Mouse (Mus musculus) limb, embryonic 11.5 days (tissue): ENCODE data around the gene Pogk. TPM values are rescaled to one million over a fixed set of nuclear protein-coding genes. Genes with fewer than 3 reads are reported as not detected.
A peak's percentile ranks its signal among the peaks of the same experiment; 100 is the strongest.

Experiments used
- ATAC-seq: fragments of 200-750 bp; cut with Nextera tagmentation; 2 replicates; pipeline ENCODE4 v1.8.0; 2017; ENCODE audit warnings: low read depth; ENCODE audit not compliant: insufficient number of reproducible peaks, low FRiP score, low TSS enrichment
- DNase-seq: peaks from one replicate; pipeline ENCODE4 v3.0.0-alpha.2; 2015; ENCODE audit warnings: low spot score
- H3K27ac ChIP-seq: fragments of 300-500 bp; sonication (generic); replicated peaks from 2 replicates; pipeline ENCODE4 v1.5.1; 2014; ENCODE audit warnings: low read depth, mild to moderate bottlenecking, low read length
- H3K27me3 ChIP-seq: fragments of 300-500 bp; sonication (generic); 2 replicates; pipeline ENCODE4 v1.6.1; 2014; ENCODE audit warnings: mild to moderate bottlenecking, low read length, mixed read lengths; ENCODE audit not compliant: control insufficient read depth, insufficient read depth
- H3K36me3 ChIP-seq: fragments of 300-500 bp; sonication (generic); 2 replicates; pipeline ENCODE4 v1.6.1; 2014; ENCODE audit warnings: mild to moderate bottlenecking, low read length, moderate library complexity, mixed read lengths; ENCODE audit not compliant: control insufficient read depth, insufficient read depth
- H3K4me1 ChIP-seq: fragments of 300-500 bp; sonication (generic); 2 replicates; pipeline ENCODE4 v1.6.1; 2014; ENCODE audit warnings: low read length, mixed read lengths; ENCODE audit not compliant: control insufficient read depth, insufficient read depth
- H3K4me2 ChIP-seq: fragments of 300-500 bp; sonication (generic); 2 replicates; pipeline ENCODE4 v1.6.1; 2014; ENCODE audit warnings: low read depth, mild to moderate bottlenecking, moderate library complexity; ENCODE audit not compliant: severe bottlenecking
- H3K4me3 ChIP-seq: fragments of 300-500 bp; sonication (generic); 2 replicates; pipeline ENCODE4 v1.5.1; 2014; ENCODE audit warnings: low read depth, low read length
- H3K9ac ChIP-seq: fragments of 300-500 bp; sonication (generic); 2 replicates; pipeline ENCODE4 v1.6.1; 2014; ENCODE audit warnings: mild to moderate bottlenecking, low read length
- H3K9me3 ChIP-seq: fragments of 300-500 bp; sonication (generic); 2 replicates; pipeline ENCODE4 v1.6.1; 2016; ENCODE audit warnings: low read length; ENCODE audit not compliant: control insufficient read depth
- WGBS: fragments of 180-500 bp; shearing (Covaris S2); extraction: QIAGEN DNeasy Blood & Tissue Kit; methylation state at CpG from one replicate; pipeline ENCODE4 v1.1.7; 2014; 5-methylcytosine and 5-hydroxymethylcytosine counted together
- polyA plus RNA-seq: library from polyadenylated mRNA; unstranded; fragments of >200 nt; fragmentation: Nextera tagmentation; extraction: Ambion mirVana; gene quantifications from 2 replicates; pipeline ENCODE4 v1.2.1, GENCODE M21; 2014

The Pogk gene
- polyA plus RNA-seq, 1 experiment from 2014 or later, result 24.3 TPM

DNA sequence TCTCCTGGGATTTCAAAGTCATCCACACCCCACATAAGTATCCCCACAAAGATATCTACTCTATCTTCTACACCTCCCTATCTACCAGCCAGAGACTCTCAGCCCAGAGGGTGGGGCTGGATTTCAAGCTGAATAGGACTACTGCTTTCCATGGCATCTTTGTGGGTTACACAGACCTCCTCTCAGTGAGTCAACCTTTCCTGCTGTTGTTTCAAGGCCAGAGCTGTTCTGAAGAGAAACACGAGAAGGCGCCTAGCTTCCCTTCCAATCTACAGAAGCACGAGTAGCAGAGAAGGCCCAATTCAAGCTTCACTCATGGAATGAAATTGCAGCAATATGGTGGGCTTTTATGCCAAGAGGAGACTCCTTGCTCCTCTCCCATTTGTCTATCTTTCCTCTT lies 5.8 kb downstream of the Pogk start:
- Histone ChIP-seq H3K4me1 (peaks cover 10% of the 10 kb centered on the region), H3K9me3 (no peaks in the 10 kb centered on the region), H3K36me3 (peaks cover 17% of the 10 kb centered on the region; the same call in 1 of the 2 replicates), H3K27me3 (no peaks in the 10 kb centered on the region), H3K4me2 (no peak overlapping the region), H3K27ac (no peak overlapping the region), H3K9ac (no peak overlapping the region), H3K4me3 (no peak overlapping the region)
- ATAC-seq, result no peak
- WGBS, result 84% methylated on average over 3 of the region's 3 CpGs
- no peak for DNase-seq

- Histone ChIP-seq H3K36me3 (peaks cover 20% of the 10 kb centered on the region; the same call in 1 of the 2 replicates), H3K27me3 (no peaks in the 10 kb centered on the region), H3K4me3 (no peak overlapping the region), H3K9me3 (no peaks in the 10 kb centered on the region), H3K4me2 (no peak overlapping the region), H3K27ac (no peak overlapping the region), H3K9ac (no peak overlapping the region), H3K4me1 (peaks cover 5% of the 10 kb centered on the region)
- ATAC-seq, result no peak
- DNase-seq, result no peak
- WGBS, result 93% methylated on average over 4 of the region's 4 CpGs
Measured at GRCm38 (mm10) chr1:166402003-166402402, 7.7 kb downstream of the Pogk start.

DNA sequence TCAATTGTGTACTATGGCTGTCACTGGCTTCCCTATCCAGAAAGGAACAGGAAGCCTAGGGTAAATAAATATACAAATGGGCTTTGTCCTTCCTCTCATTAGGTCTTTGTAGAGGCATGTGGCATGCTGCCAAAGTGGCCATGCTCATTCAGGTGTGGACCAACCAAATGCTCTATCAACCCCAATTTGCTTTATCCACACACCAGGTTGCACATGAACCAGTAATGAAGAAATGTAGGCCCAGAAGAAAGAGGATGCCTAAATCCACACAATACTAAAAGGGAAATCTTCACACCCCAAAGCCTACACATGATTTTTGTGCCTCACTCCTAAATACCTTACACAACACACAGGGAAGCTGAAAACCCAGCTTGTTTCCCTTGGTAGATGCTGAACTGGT lies 8.2 kb downstream of the Pogk start:
- Histone ChIP-seq H3K4me3 (no peak overlapping the region), H3K4me1 (peaks cover 5% of the 10 kb centered on the region), H3K36me3 (peaks cover 18% of the 10 kb centered on the region; the same call in 1 of the 2 replicates), H3K27ac (no peak overlapping the region), H3K9me3 (no peaks in the 10 kb centered on the region), H3K27me3 (no peaks in the 10 kb centered on the region), H3K9ac (no peak overlapping the region), H3K4me2 (no peak overlapping the region)
- DNase-seq (no peak), ATAC-seq (no peak)

GRCm38 (mm10) chr1:166396381-166396780 lies 13.3 kb downstream of the Pogk start:
- Histone ChIP-seq H3K27me3 (no peaks in the 10 kb centered on the region), H3K4me2 (no peak overlapping the region), H3K4me3 (no peak overlapping the region), H3K27ac (no peak overlapping the region), H3K36me3 (peaks cover 23% of the 10 kb centered on the region), H3K9me3 (no peaks in the 10 kb centered on the region), H3K9ac (no peak overlapping the region), H3K4me1 (no peaks in the 10 kb centered on the region)
- ATAC-seq (no peak), DNase-seq (no peak)
- 96% methylated on average over 6 of the region's 6 CpGs for WGBS

GRCm38 (mm10) chr1:166395661-166396060 lies 14.0 kb downstream of the Pogk start:
- H3K9ac ChIP-seq, result no peak overlapping the region
- no peak overlapping the region for H3K4me3 ChIP-seq
- 91% methylated on average over 5 of the region's 5 CpGs for WGBS
- H3K27me3 ChIP-seq, result no peaks in the 10 kb centered on the region
- H3K9me3 ChIP-seq, result no peaks in the 10 kb centered on the region
- H3K27ac ChIP-seq, result no peak overlapping the region
- peaks cover 27% of the 10 kb centered on the region for H3K36me3 ChIP-seq
- H3K4me2 ChIP-seq, result no peak overlapping the region
- H3K4me1 ChIP-seq, result no peaks in the 10 kb centered on the region
- ATAC-seq, result no peak
- no peak for DNase-seq

DNA sequence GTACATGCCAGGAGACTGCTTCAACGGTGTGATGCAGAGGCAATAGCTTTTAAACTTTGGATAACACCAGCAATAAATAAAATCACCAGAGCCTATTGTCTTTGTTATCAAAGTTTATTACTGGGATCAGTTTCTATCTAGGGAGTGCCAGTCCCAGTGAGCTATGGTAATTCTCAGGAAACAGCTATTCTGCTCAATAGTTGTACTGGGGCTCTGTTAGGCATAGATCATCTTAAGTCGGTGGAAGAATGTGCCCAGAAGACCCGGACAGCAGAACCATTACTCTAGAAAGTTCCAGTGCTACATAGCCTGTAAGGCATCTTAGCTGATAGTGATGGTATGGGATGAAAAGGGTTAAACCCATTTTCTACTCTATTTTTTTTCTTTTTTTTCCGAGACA lies 14.9 kb downstream of the Pogk start:
- 81% methylated on average over 4 of the region's 4 CpGs for WGBS
- no peak overlapping the region for H3K27ac ChIP-seq
- no peaks in the 10 kb centered on the region for H3K9me3 ChIP-seq
- H3K4me3 ChIP-seq, result no peak overlapping the region
- ATAC-seq, result no peak
- peaks cover 31% of the 10 kb centered on the region for H3K36me3 ChIP-seq
- no peak overlapping the region for H3K4me2 ChIP-seq
- H3K27me3 ChIP-seq, result no peaks in the 10 kb centered on the region
- peak; percentile 13 for DNase-seq
- H3K9ac ChIP-seq, result no peak overlapping the region
- H3K4me1 ChIP-seq, result no peaks in the 10 kb centered on the region

DNA sequence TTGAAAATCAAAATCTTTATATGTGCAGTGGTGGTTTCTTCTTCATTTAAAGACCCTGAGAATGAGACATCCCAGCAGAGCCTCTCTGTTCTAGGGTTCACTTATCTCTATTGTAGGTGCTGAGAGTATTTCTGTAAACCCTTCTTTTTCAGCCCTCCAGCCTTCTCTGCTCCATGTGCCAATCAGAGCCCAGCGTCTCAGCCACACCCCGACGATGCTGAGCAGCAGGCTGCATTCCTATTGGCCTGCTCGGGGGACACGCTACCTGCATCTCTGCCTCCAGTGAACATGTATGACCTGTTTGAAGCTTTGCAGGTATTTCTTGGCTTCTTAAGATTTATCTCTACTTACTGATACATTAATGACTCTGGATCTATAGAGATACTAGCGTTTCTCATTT lies 18.0 kb downstream of the Pogk start:
- H3K4me2 ChIP-seq, result no peak overlapping the region
- H3K36me3 ChIP-seq, result peaks cover 32% of the 10 kb centered on the region
- no peaks in the 10 kb centered on the region for H3K4me1 ChIP-seq
- no peak overlapping the region for H3K9ac ChIP-seq
- no peak overlapping the region for H3K4me3 ChIP-seq
- 93% methylated on average over 6 of the region's 6 CpGs for WGBS
- ATAC-seq (no peak), DNase-seq (no peak)
- H3K27me3 ChIP-seq, result no peaks in the 10 kb centered on the region
- no peaks in the 10 kb centered on the region for H3K9me3 ChIP-seq
- no peak overlapping the region for H3K27ac ChIP-seq

- H3K4me1 ChIP-seq, result no peaks in the 10 kb centered on the region
- DNase-seq (no peak), ATAC-seq (no peak)
- H3K27ac ChIP-seq, result no peak overlapping the region
- no peak overlapping the region for H3K4me3 ChIP-seq
- no peak overlapping the region for H3K4me2 ChIP-seq
- WGBS, result 95% methylated on average over 16 of the region's 16 CpGs
- no peaks in the 10 kb centered on the region for H3K27me3 ChIP-seq
- no peak overlapping the region for H3K9ac ChIP-seq
- H3K36me3 ChIP-seq, result peaks cover 36% of the 10 kb centered on the region
- H3K9me3 ChIP-seq, result no peaks in the 10 kb centered on the region
Measured at GRCm38 (mm10) chr1:166389406-166390125, 20.1 kb downstream of the Pogk start.

- no peak for ATAC-seq
- 93% methylated on average over 11 of the region's 11 CpGs for WGBS
Measured at GRCm38 (mm10) chr1:166388511-166388910, 21.2 kb downstream of the Pogk start.

More at GRCm38 (mm10) chr1:166388511-166388910, 21.2 kb downstream of the Pogk start:
- Histone ChIP-seq H3K27ac (no peak overlapping the region), H3K4me1 (no peaks in the 10 kb centered on the region), H3K36me3 (peaks cover 30% of the 10 kb centered on the region), H3K9me3 (no peaks in the 10 kb centered on the region), H3K9ac (no peak overlapping the region), H3K4me3 (no peak overlapping the region), H3K4me2 (no peak overlapping the region), H3K27me3 (no peaks in the 10 kb centered on the region)
- peak; percentile 17 for DNase-seq
